Mouse (Mus musculus): ENCODE measurements at regions not wholly inside any gene's neighbourhood (a gene's known extent, or its start where the extent isn't known, plus 50 kb on each side); places are given as distances from the start of the nearest gene placed in this dataset.

GRCm38 (mm10) chr4:29133404-29134307 lies 320.7 kb downstream of the Epha7 start:
- no peak for DNase-seq (ENCODE audit: low read depth)

GRCm38 (mm10) chr4:29135685-29136385 lies 322.9 kb downstream of the Epha7 start:
- DNase-seq (ENCODE audit: low read depth) = no peak

- no peak for DNase-seq (ENCODE audit: low read depth)
Observed at GRCm38 (mm10) chr4:29138771-29139301, 325.9 kb downstream of the Epha7 start.

- no peak for DNase-seq (ENCODE audit: low read depth)
Observed at GRCm38 (mm10) chr4:29143415-29143814, 330.5 kb downstream of the Epha7 start.

- DNase-seq (ENCODE audit: low read depth) = no peak
Observed at GRCm38 (mm10) chr4:29145242-29145641, 332.3 kb downstream of the Epha7 start.

- DNase-seq (ENCODE audit: low read depth) = no peak
Observed at GRCm38 (mm10) chr4:29152134-29152867, 339.4 kb downstream of the Epha7 start.

GRCm38 (mm10) chr4:29182494-29182893 lies 369.6 kb downstream of the Epha7 start:
- no peak for DNase-seq (ENCODE audit: low read depth)

GRCm38 (mm10) chr4:29183411-29183810 lies 370.5 kb downstream of the Epha7 start:
- DNase-seq (ENCODE audit: low read depth) = no peak

GRCm38 (mm10) chr4:29183818-29184217 lies 370.9 kb downstream of the Epha7 start:
- DNase-seq (ENCODE audit: low read depth) = no peak

GRCm38 (mm10) chr4:29200976-29201375 lies 388.0 kb downstream of the Epha7 start:
- no peak for DNase-seq (ENCODE audit: low read depth)
